In genomic region chr8:45064197-45064869, GRCm38 (mm10) we compare ENCODE assay signal across 12 mouse cellular contexts. TPM values are rescaled to one million over a fixed set of nuclear protein-coding genes. Genes with fewer than 3 reads are reported as not detected.
DNase-seq lines count a peak whose midpoint lies in the region; ATAC-seq and TF ChIP-seq lines count a peak whose summit lies in the region.
"Had no signal": no experiment of that assay in that cellular context is flagged by ENCODE, and none has a peak within 500 bp of the region (broad histone marks: within the 10 kb centered on the region; RNA-seq: fewer than 3 reads in every experiment).

No protein-coding gene starts in this region.

- 0 out of 2 replicates have a peak, but pooled peaks have one; percentile 18 for ATAC-seq in intestine, embryonic 15.5 days
- no peak for ATAC-seq in intestine, postnatal 0 days
- ATAC-seq in hindbrain, embryonic 14.5 days (ENCODE audit: low FRiP score), result peak; percentile 15; the same call in 1 of the 2 replicates
- ATAC-seq in neural tube, embryonic 11.5 days (ENCODE audit: insufficient read depth, low FRiP score, low TSS enrichment), result peak; percentile 76

- H3K27me3 ChIP-seq in intestine, embryonic 15.5 days (replicated peaks), result no peaks in the 10 kb centered on the region
- no peaks in the 10 kb centered on the region for H3K27me3 ChIP-seq in intestine, postnatal 0 days (replicated peaks; ENCODE audit: control insufficient read depth, insufficient read depth, low read length)
- no peaks in the 10 kb centered on the region for H3K27me3 ChIP-seq in hindbrain, embryonic 14.5 days (ENCODE audit: control insufficient read depth, insufficient read depth, low read length)
- no peaks in the 10 kb centered on the region for H3K27me3 ChIP-seq in neural tube, embryonic 11.5 days (ENCODE audit: control insufficient read depth, insufficient read depth, low read length)

- 40% methylated on average over 8 of the region's 8 CpGs for WGBS in intestine, embryonic 15.5 days
- 37% methylated on average over 8 of the region's 8 CpGs for WGBS in intestine, postnatal 0 days
- WGBS in hindbrain, embryonic 14.5 days, result 16% methylated on average over 8 of the region's 8 CpGs
- WGBS in neural tube, embryonic 11.5 days, result 36% methylated on average over 8 of the region's 8 CpGs

- H3K9me3 ChIP-seq in intestine, embryonic 15.5 days, result no peaks in the 10 kb centered on the region
- no peaks in the 10 kb centered on the region for H3K9me3 ChIP-seq in intestine, postnatal 0 days (ENCODE audit: control insufficient read depth)
- H3K9me3 ChIP-seq in hindbrain, embryonic 14.5 days (ENCODE audit: control insufficient read depth, low read length), result no peaks in the 10 kb centered on the region
- no peaks in the 10 kb centered on the region for H3K9me3 ChIP-seq in neural tube, embryonic 11.5 days (ENCODE audit: control insufficient read depth, low read length)

- H3K27ac ChIP-seq in intestine, embryonic 15.5 days, result no peak overlapping the region
- no peak overlapping the region for H3K27ac ChIP-seq in intestine, postnatal 0 days (ENCODE audit: low read depth, low read length)
- no peak overlapping the region for H3K27ac ChIP-seq in hindbrain, embryonic 14.5 days
- H3K27ac ChIP-seq in neural tube, embryonic 11.5 days (ENCODE audit: low read depth, low read length), result no peak overlapping the region
- H3K27ac ChIP-seq: left cerebral cortex, adult 2 months; macrophage had no signal

- peak; percentile 85 for DNase-seq in ZHBTc4 (ENCODE audit: low read depth, low spot score)
- DNase-seq in hindbrain, embryonic 14.5 days (ENCODE audit: low spot score), result no peak
- peak; percentile 38 for DNase-seq in neural tube, embryonic 11.5 days (ENCODE audit: low spot score)
- DNase-seq in heart, postnatal 10 days, result no peak
- no peak for DNase-seq in ovary, postnatal 10 days (ENCODE audit: low spot score)
- no peak for DNase-seq in right cerebral cortex, postnatal 4 days
- DNase-seq: cerebellum, adult 2 months had no signal

- TF ChIP-seq CTCF in intestine, postnatal 0 days (IDR thresholded peaks at IDR 0.05; ENCODE audit: low read depth), result no peak

- H3K4me1 ChIP-seq in intestine, embryonic 15.5 days (replicated peaks), result 0 out of 2 replicates have a peak, but pooled peaks cover 4% of the 10 kb centered on the region
- no peaks in the 10 kb centered on the region for H3K4me1 ChIP-seq in intestine, postnatal 0 days (replicated peaks; ENCODE audit: control insufficient read depth, insufficient read depth, low read length)
- H3K4me1 ChIP-seq in hindbrain, embryonic 14.5 days (replicated peaks; ENCODE audit: control insufficient read depth, insufficient read depth, low read length), result 0 out of 2 replicates have a peak, but pooled peaks cover 5% of the 10 kb centered on the region
- no peaks in the 10 kb centered on the region for H3K4me1 ChIP-seq in neural tube, embryonic 11.5 days (ENCODE audit: control insufficient read depth, insufficient read depth, low read length)

- no peak overlapping the region for H3K4me2 ChIP-seq in intestine, embryonic 15.5 days (replicated peaks)
- H3K4me2 ChIP-seq in intestine, postnatal 0 days (replicated peaks; ENCODE audit: low read depth), result no peak overlapping the region
- no peak overlapping the region for H3K4me2 ChIP-seq in hindbrain, embryonic 14.5 days (replicated peaks)
- H3K4me2 ChIP-seq in neural tube, embryonic 11.5 days (ENCODE audit: low read depth), result no peak overlapping the region

- H3K36me3 ChIP-seq in intestine, embryonic 15.5 days, result no peaks in the 10 kb centered on the region
- H3K36me3 ChIP-seq in intestine, postnatal 0 days (ENCODE audit: control insufficient read depth, insufficient read depth), result no peaks in the 10 kb centered on the region
- H3K36me3 ChIP-seq in hindbrain, embryonic 14.5 days (replicated peaks; ENCODE audit: control insufficient read depth, insufficient read depth), result no peaks in the 10 kb centered on the region
- no peaks in the 10 kb centered on the region for H3K36me3 ChIP-seq in neural tube, embryonic 11.5 days (ENCODE audit: control insufficient read depth, insufficient read depth, low read length)

- H3K9ac ChIP-seq in intestine, embryonic 15.5 days, result no peak overlapping the region
- H3K9ac ChIP-seq in intestine, postnatal 0 days (ENCODE audit: low read depth, low read length), result no peak overlapping the region
- H3K9ac ChIP-seq in hindbrain, embryonic 14.5 days, result no peak overlapping the region
- no peak overlapping the region for H3K9ac ChIP-seq in neural tube, embryonic 11.5 days (ENCODE audit: low read length)

- intact Hi-C loops in heart, postnatal 10 days (cut with DNase I), result no loop called here

- no peak overlapping the region for H3K4me3 ChIP-seq in intestine, embryonic 15.5 days (replicated peaks)
- H3K4me3 ChIP-seq in intestine, postnatal 0 days (ENCODE audit: low read depth, low read length), result no peak overlapping the region
- no peak overlapping the region for H3K4me3 ChIP-seq in hindbrain, embryonic 14.5 days (replicated peaks; ENCODE audit: low read length)
- H3K4me3 ChIP-seq in neural tube, embryonic 11.5 days (ENCODE audit: low read depth, low read length), result no peak overlapping the region
- H3K4me3 ChIP-seq: left cerebral cortex, adult 2 months had no signal

RNA-seq across cellular contexts. Expression of gene Mtnr1a, which starts 4.6 kb away (rescaled TPM):
- 0.26 and 0.28 TPM in 2 replicates for polyA plus RNA-seq in intestine, embryonic 15.5 days (2015; fragmentation: Nextera tagmentation; extraction: Ambion mirVana)
- 0.18 TPM in 1 of 2 replicates, not detected in the other for polyA plus RNA-seq in intestine, postnatal 0 days (2015; fragmentation: Nextera tagmentation; extraction: Ambion mirVana)
- polyA plus RNA-seq in hindbrain, embryonic 14.5 days (2014; fragmentation: Nextera tagmentation; extraction: Ambion mirVana), result 0.44 TPM in 1 of 2 replicates, not detected in the other
- 0.15 TPM in 1 of 2 replicates, not detected in the other for polyA plus RNA-seq in neural tube, embryonic 11.5 days (2014; fragmentation: Nextera tagmentation; extraction: Ambion mirVana)
- total RNA-seq in heart, postnatal 10 days (2021), result not detected
- total RNA-seq: left cerebral cortex, adult 2 months had no signal
- polyA plus RNA-seq: kidney, embryonic 16.5 days; macrophage had no signal

Comparison
In these comparisons a context has a peak if more than half of its experiments do, and no peak if none do; other contexts are left out.
1. DNase-seq: peak in ZHBTc4 (single experiment) and neural tube, embryonic 11.5 days (single experiment); none in hindbrain, embryonic 14.5 days (single experiment), heart, postnatal 10 days (0 of 2), ovary, postnatal 10 days (single experiment) and right cerebral cortex, postnatal 4 days (single experiment).